Mouse (Mus musculus) bone marrow, adult 2 months (tissue): Measurements from ENCODE around the gene Fam189a1. TPM values are rescaled to one million over a fixed set of nuclear protein-coding genes. Genes with fewer than 3 reads are reported as not detected.
A peak's percentile ranks its signal among the peaks of the same experiment; 100 is the strongest.

Source experiments
- H3K27ac ChIP-seq: fragments of 200-500 bp; 2 replicates; pipeline ENCODE4 v1.5.1; 2012; ENCODE audit warnings: low read depth, mild to moderate bottlenecking, control low read depth, inconsistent platforms, low read length; ENCODE audit not compliant: control insufficient read depth, poor library complexity, insufficient read depth
- H3K4me1 ChIP-seq: fragments of 200-500 bp; 2 replicates; pipeline ENCODE4 v1.6.1; 2011; ENCODE audit warnings: low read length; ENCODE audit not compliant: control insufficient read depth, insufficient read depth
- H3K4me3 ChIP-seq: fragments of 200-500 bp; replicated peaks from 2 replicates; pipeline ENCODE3; 2011; ENCODE audit warnings: mild to moderate bottlenecking, low read depth, low read length, control low read depth; ENCODE audit not compliant: control insufficient read depth
- CTCF ChIP-seq: fragments of 200-500 bp; IDR thresholded peaks from 2 replicates; pipeline ENCODE4 v1.5.1; 2011; ENCODE audit warnings: low read length, control low read depth; ENCODE audit not compliant: control insufficient read depth, insufficient read depth
- POLR2A ChIP-seq: fragments of 200-500 bp; IDR thresholded peaks from 2 replicates; pipeline ENCODE4 v1.6.1; 2011; ENCODE audit warnings: low read depth, mild to moderate bottlenecking, control low read depth, low read length, borderline replicate concordance; ENCODE audit not compliant: control insufficient read depth
- WGBS: fragments of 180-500 bp; shearing (Covaris S2); methylation state at CpG from one replicate; pipeline ENCODE4 v1.1.7; 2018; 5-methylcytosine and 5-hydroxymethylcytosine counted together
- polyA plus RNA-seq: library from polyadenylated mRNA; stranded (reverse); fragments of >200 nt; gene quantifications from 2 replicates; pipeline ENCODE4 v1.2.4, GENCODE M21; 2011; ENCODE audit warnings: low replicate concordance; ENCODE audit not compliant: missing spikeins, insufficient read depth, insufficient read length

The Fam189a1 gene
- polyA plus RNA-seq, 1 experiment = not detected

GRCm38 (mm10) chr7:65091486-65091885 is 64.9 kb downstream of the Fam189a1 start:
- no peak overlapping the region for H3K27ac ChIP-seq
- WGBS = 73% methylated on average over 4 of the region's 4 CpGs

GRCm38 (mm10) chr7:65085972-65086371 is 70.4 kb downstream of the Fam189a1 start:
- Histone ChIP-seq H3K27ac (no peak overlapping the region), H3K4me1 (no peaks in the 10 kb centered on the region), H3K4me3 (no peak overlapping the region)
- WGBS = 12% methylated on average over 6 of the region's 6 CpGs
- TF ChIP-seq POLR2A (no peak), CTCF (no peak)

More at GRCm38 (mm10) chr7:65091486-65091885, 64.9 kb downstream of the Fam189a1 start:
- TF ChIP-seq POLR2A = no peak
- TF ChIP-seq CTCF = no peak
- no peak overlapping the region for H3K4me3 ChIP-seq
- no peaks in the 10 kb centered on the region for H3K4me1 ChIP-seq

- H3K4me1 ChIP-seq = no peaks in the 10 kb centered on the region; the same call in 1 of the 2 replicates
- TF ChIP-seq CTCF = no peak
- TF ChIP-seq POLR2A = no peak
- 73% methylated on average over 3 of the region's 3 CpGs for WGBS
- no peak overlapping the region for H3K27ac ChIP-seq
- H3K4me3 ChIP-seq = no peak overlapping the region
Observed at GRCm38 (mm10) chr7:65082778-65083091, 73.6 kb downstream of the Fam189a1 start.

- TF ChIP-seq CTCF (no peak), POLR2A (no peak)
- H3K4me1 ChIP-seq = no peaks in the 10 kb centered on the region; the same call in 1 of the 2 replicates
- H3K4me3 ChIP-seq = no peak overlapping the region
- H3K27ac ChIP-seq = no peak overlapping the region
- WGBS = 68% methylated on average over 6 of the region's 6 CpGs
Observed at GRCm38 (mm10) chr7:65081979-65082777, 74.2 kb downstream of the Fam189a1 start.

- Histone ChIP-seq H3K27ac (no peak overlapping the region), H3K4me1 (no peaks in the 10 kb centered on the region; the same call in 1 of the 2 replicates), H3K4me3 (no peak overlapping the region)
- 89% methylated on average over 4 of the region's 4 CpGs for WGBS
- TF ChIP-seq CTCF (no peak), POLR2A (no peak)
Observed at GRCm38 (mm10) chr7:65076134-65076533, 80.2 kb downstream of the Fam189a1 start.

GRCm38 (mm10) chr7:65074194-65074593 is 82.2 kb downstream of the Fam189a1 start:
- no peak overlapping the region for H3K4me3 ChIP-seq
- TF ChIP-seq CTCF = no peak
- no peak for TF ChIP-seq POLR2A
- 44% methylated on average over 9 of the region's 9 CpGs for WGBS
- no peak overlapping the region for H3K27ac ChIP-seq
- H3K4me1 ChIP-seq = no peaks in the 10 kb centered on the region

GRCm38 (mm10) chr7:65073555-65073954 is 82.8 kb downstream of the Fam189a1 start:
- Histone ChIP-seq H3K4me3 (no peak overlapping the region), H3K4me1 (no peaks in the 10 kb centered on the region)

GRCm38 (mm10) chr7:65066211-65066610 is 90.2 kb downstream of the Fam189a1 start:
- Histone ChIP-seq H3K27ac (no peak overlapping the region), H3K4me3 (no peak overlapping the region), H3K4me1 (no peaks in the 10 kb centered on the region)
- 87% methylated on average over 7 of the region's 7 CpGs for WGBS
- TF ChIP-seq POLR2A (no peak), CTCF (no peak)

More at GRCm38 (mm10) chr7:65073555-65073954, 82.8 kb downstream of the Fam189a1 start:
- no peak overlapping the region for H3K27ac ChIP-seq
- peak; percentile 40; the same call in 1 of the 2 replicates for TF ChIP-seq CTCF
- TF ChIP-seq POLR2A = no peak
- WGBS = 20% methylated on average over 6 of the region's 6 CpGs

- TF ChIP-seq CTCF (no peak), POLR2A (no peak)
- Histone ChIP-seq H3K4me3 (no peak overlapping the region), H3K27ac (no peak overlapping the region), H3K4me1 (no peaks in the 10 kb centered on the region)
- 77% methylated on average over 7 of the region's 7 CpGs for WGBS
Observed at GRCm38 (mm10) chr7:65065457-65065856, 90.9 kb downstream of the Fam189a1 start.

- 71% methylated on average over 5 of the region's 5 CpGs for WGBS
- no peak overlapping the region for H3K4me3 ChIP-seq
- H3K27ac ChIP-seq = no peak overlapping the region
- TF ChIP-seq CTCF (no peak), POLR2A (no peak)
- no peaks in the 10 kb centered on the region for H3K4me1 ChIP-seq
Observed at GRCm38 (mm10) chr7:65064638-65065037, 91.7 kb downstream of the Fam189a1 start.
